Mouse (Mus musculus) adrenal gland, postnatal 0 days (tissue): ENCODE measurements around the gene Cryba2. TPM values are rescaled to one million over a fixed set of nuclear protein-coding genes. Genes with fewer than 3 reads are reported as not detected.
A peak's percentile ranks its signal among the peaks of the same experiment; 100 is the strongest.

Experiments
- microRNA-seq: library from miRNA; unstranded; fragments of <30 nt; microRNA quantifications from one replicate; pipeline ENCODE4, GENCODE M21; 2016; ENCODE audit warnings: borderline replicate concordance; ENCODE audit not compliant: insufficient number of aligned reads
- polyA plus RNA-seq: library from polyadenylated mRNA; unstranded; fragments of >200 nt; fragmentation: Nextera tagmentation; extraction: Ambion mirVana; gene quantifications from 2 replicates; pipeline ENCODE4 v1.2.1, GENCODE M21; 2015

Gene Cryba2
- 1.1 and 2.3 TPM in 2 replicates for polyA plus RNA-seq

GRCm38 (mm10) chr1:74893134-74893855, at the start of gene Cryba2:
Gene Cryba2, minus strand, starts transcription at chr1:74893143.

DNA sequence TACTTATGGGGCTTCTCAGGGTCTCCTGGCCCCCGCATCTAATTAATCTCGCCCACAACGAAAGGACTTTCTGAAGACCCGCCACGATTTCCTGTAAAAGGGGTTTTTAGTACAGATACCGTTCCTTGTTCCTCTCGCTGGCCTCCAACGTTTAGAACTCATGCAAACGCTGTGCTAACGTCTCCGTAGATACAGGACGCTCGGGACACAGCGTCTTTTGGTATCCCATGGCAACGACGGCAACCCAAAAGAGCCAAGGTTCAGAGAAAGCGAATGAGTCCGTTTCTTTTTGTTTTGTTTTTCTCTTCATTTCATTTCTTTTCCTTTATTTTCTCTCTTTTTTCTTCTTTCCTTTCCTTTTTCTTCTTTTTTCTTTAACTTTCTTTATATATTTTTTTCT, 42.5 kb upstream of the Cryba2 start, which contains the start of gene Cfap65:
Gene Cfap65 (minus strand): TSS at position 198 of the 400 bp plus-strand sequence.

GRCm38 (mm10) chr1:74885369-74886042, 7.4 kb downstream of the Cryba2 start, which contains the start of gene Fev:
Gene Fev, minus strand, starts transcription at chr1:74885419.

GRCm38 (mm10) chr1:74854306-74855056, 38.5 kb downstream of the Cryba2 start, which contains the start of gene Cdk5r2:
Gene Cdk5r2, plus strand, starts transcription at chr1:74854934.

Small RNAs within 50 kb of the gene (microRNA-seq; reads per million reads assigned to microRNA genes)
- gene Mir375: 35,452 reads per million, percentile 97 among the genes with 10 or more reads in this experiment

Other genes starting within 250 kb of the Cryba2 start
- 1.6 and 2.7 TPM in 2 replicates for gene Ttll4, start 231.4 kb downstream of the Cryba2 start, polyA plus RNA-seq
- gene Cyp27a1, start 179.6 kb downstream of the Cryba2 start, polyA plus RNA-seq: 8.7 and 14.4 TPM in 2 replicates
- 0.22 and 0.26 TPM in 2 replicates for gene Prkag3, start 143.9 kb downstream of the Cryba2 start, polyA plus RNA-seq
- gene Wnt6, start 121.3 kb downstream of the Cryba2 start, polyA plus RNA-seq: 5.7 and 9.5 TPM in 2 replicates
- gene Wnt10a, start 101.6 kb downstream of the Cryba2 start, polyA plus RNA-seq: 0.44 and 0.61 TPM in 2 replicates
- 1.5 and 4.8 TPM in 2 replicates for gene Cdk5r2, start 38.2 kb downstream of the Cryba2 start, polyA plus RNA-seq
- 0.99 and 2.9 TPM in 2 replicates for gene Fev, start 7.7 kb downstream of the Cryba2 start, polyA plus RNA-seq
- gene Cfap65, start 42.5 kb upstream of the Cryba2 start, polyA plus RNA-seq: not detected in 2 replicates
- 0.14 and 0.22 TPM in 2 replicates for gene Ihh, start 58.5 kb upstream of the Cryba2 start, polyA plus RNA-seq
- gene Nhej1, start 232.1 kb upstream of the Cryba2 start, polyA plus RNA-seq: 6.6 and 7.8 TPM in 2 replicates
- 0.58 and 1.6 TPM in 2 replicates for gene Slc23a3, start 240.7 kb upstream of the Cryba2 start, polyA plus RNA-seq
- gene Cnppd1, start 249.6 kb upstream of the Cryba2 start, polyA plus RNA-seq: 27.1 and 45.5 TPM in 2 replicates
- 61.8 and 69.4 TPM in 2 replicates for gene Retreg2, start 249.6 kb upstream of the Cryba2 start, polyA plus RNA-seq